Mouse (Mus musculus): ENCODE measurements around the gene Fkbp14.
A peak's percentile ranks its signal among the peaks of the same experiment; 100 is the strongest.

The Fkbp14 gene

DNA sequence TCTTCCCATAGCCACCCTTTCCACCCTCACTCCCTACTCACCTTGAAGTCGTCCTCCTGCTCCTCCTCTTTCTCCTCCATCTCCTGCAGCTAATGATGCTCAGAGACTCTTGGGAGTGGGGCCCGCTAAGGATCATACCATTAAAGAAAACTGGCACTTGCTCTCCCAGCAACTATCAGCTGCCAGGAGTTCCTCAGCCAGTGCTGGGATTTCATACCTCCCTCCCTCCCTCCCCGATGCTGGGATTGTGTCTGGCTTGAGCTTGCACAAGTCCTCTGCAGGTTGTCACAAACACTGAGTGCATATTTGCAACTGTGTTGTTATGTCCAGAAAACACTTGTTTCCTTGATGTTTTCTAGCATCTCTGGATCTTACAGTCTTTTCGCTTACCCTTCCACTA is at the start of gene Fkbp14:
Gene Fkbp14 (minus strand): TSS at position 101 of the 400 bp plus-strand sequence.
- no peak for DNase-seq

DNA sequence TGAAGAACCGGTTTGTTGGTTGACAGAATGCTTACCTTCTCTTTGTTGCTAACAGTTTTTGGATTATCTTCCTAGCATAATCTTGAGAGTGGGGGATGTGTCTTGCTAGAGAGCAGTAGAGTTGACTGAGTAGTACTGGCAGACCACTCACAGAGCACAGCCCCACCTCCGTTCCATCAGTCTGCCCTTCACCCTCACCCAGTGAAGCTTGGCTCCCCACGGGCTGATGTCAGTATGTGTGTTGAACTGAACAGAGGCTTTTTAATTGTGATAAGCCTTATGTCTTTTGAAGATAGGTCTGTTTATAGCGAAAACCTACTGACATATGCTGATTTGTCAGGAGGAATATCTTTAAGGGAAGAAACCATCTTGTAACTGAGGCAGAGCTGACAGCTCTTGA is 46.1 kb upstream of the Fkbp14 start:
- no peak for DNase-seq

DNA sequence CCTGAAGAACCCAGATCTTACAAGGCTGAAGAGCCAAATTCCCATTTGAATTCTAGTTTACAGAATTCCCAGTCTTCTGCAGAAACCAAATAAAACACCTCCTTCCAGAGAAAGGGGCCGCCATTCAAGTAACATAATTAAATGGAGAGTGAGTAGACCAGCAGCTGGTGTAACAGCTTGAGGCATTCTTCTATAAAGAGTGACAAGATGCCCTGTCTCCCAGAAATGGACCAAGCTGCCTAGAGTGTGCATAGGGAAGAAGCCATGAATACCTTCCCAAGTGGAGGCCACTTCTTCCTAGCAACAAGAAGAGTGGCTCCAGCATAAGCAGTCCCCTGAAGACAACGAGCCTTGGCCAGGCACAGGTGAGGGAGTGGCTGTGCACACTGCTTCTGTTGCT is 44.8 kb upstream of the Fkbp14 start:
- DNase-seq = no peak

DNA sequence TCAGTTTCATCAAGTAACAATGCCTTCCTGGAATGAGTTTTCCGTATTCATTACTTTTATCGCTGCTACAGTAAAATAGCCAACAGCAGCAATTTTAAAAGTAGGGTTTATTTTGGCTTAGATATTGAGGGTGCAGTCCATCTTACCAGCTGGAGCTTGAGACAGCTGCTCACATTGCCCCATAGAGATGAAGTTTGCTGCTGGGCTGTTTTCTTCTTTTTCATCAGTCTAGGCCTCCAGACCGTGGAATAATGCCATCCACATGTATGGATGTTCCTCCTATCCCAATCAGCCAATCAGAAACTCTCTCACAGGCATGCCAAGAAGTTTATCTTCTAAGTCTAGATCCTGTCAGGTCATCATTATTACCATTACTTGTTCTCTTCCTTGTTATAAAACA is 42.8 kb upstream of the Fkbp14 start:
- DNase-seq = no peak

DNA sequence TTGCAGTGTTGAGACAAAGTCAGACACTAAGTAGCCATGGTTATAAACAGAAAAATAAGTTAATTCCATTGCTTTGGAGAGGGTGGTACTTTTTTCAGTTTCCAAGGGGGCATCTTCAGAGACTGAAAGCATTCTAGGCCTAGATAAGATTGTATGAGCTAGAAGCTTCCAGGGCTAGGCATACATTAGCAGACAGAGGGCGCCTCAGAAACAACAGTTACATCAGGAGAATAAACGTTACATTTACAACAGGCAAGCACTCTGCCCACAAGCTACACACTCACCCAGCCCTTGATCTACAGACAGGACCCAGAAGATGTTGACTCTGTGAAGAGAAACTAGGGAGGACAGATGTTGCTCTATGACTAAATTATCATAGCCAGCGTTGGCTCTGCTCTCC is 34.4 kb upstream of the Fkbp14 start:
- peak; percentile 21 to 32 for DNase-seq

DNA sequence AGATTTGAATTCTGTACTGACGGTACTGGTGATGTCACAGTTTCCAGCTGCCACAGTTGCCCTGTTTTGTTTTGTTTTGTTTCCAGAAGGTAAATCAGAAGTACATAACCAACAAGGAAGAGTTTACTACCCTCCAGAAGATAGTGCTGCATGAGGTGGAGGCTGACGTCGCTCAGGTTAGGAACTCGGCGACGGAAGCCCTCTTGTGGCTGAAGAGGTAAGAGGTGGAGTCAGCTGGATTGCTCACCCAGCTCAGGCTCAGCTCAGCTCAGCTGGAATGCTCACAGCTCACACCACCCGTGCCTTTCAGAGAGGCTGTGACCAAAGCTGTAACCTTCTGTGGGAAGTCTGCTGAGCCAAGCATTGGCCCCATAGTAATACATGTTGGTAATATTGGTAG is 32.6 kb upstream of the Fkbp14 start:
- DNase-seq = peak; percentile 51 to 76

DNA sequence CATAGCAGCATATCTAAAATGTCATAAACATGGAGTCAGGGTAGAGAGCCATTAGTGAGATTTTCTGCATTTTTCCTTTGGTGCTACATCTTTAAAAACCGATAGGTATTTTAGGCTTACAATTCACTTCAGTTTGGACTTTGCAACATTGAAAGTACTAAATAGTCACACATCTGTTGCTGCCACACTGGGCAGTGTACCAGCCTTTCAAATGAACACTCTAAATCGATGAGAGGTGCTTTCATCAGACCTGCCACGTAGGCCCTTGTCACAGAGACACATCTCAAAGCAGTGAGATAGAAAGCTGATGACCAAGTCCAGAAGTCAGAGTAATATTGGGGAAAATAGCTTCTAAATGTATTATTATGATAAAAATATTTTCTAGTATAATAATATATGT is 31.3 kb upstream of the Fkbp14 start:
- no peak for DNase-seq

DNA sequence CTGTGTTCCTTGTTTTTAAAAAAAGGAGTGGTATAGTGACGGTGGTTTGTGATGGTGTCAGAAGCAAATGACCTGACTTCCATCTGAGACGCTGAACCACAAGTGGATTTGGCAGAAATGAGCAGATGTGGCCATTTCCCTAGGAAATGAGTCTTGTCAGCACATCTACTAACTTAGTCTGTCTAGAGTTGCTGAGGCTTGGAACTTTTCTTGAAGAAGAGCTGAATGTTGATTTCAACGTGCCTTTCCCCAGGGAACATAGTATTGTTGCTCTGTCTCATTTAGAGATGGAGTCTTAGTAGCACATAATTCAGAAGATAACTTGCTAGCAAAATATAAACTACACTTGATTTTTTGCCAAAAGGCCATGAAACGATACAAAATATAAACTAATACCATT is 23.2 kb upstream of the Fkbp14 start:
- no peak for DNase-seq

DNA sequence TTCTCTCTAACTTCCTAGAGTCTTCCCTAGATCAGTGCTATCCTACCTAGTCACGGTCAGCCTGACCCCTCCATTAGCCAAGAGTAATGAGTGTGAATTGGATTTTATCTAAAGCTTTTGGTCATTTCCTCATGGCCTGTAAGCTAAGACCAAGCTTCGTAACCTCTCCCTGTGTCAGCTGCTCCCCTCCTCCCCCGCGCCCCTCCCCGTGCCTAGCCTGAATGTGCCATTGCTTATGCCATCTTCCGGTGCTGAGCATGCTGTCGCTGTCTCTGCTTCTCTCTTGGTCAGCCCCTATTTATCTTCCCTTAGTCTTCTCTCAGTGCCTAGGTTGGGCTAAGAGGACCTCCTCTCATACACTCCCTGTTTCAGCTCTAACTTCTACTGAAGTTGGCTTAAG is 22.4 kb upstream of the Fkbp14 start:
- no peak for DNase-seq

DNA sequence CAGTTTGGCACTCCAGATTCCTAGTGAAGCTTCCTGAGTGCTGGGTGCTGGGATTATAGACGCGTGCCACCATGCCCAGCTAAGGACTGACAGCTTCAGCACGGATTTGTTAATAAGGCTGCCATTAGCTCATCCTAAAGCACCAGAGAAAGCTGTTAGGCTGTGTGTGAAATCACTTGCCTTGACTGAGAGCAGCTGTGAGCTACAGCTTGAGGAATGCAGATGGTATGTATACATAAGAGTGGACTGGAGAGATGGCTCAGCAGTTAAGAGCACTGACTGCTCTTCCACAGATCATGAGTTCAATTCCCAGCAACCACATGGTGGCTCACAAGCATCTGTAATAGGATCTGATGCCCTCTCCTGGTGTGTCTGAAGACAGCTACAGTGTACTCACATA is 20.3 kb upstream of the Fkbp14 start:
- DNase-seq = no peak

DNA sequence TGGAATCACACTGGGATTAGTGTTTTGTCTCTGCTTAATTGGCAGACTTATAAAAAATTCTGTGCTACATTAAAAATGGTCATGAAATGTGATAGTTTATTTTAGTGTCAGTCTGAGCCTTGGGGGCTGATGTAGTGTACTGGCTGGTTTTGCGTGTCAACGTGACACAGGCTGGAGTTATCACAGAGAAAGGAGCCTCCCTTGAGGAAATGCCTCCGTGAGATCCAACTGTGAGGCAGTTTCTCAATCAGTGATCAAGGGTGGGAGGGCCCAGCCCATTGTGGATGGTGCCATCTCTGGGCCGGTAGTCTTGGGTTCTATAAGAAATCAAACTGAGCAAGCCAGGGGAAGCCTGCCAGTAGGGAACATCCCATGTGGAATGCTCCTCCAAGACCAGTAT is 9.1 kb upstream of the Fkbp14 start:
- no peak for DNase-seq

DNA sequence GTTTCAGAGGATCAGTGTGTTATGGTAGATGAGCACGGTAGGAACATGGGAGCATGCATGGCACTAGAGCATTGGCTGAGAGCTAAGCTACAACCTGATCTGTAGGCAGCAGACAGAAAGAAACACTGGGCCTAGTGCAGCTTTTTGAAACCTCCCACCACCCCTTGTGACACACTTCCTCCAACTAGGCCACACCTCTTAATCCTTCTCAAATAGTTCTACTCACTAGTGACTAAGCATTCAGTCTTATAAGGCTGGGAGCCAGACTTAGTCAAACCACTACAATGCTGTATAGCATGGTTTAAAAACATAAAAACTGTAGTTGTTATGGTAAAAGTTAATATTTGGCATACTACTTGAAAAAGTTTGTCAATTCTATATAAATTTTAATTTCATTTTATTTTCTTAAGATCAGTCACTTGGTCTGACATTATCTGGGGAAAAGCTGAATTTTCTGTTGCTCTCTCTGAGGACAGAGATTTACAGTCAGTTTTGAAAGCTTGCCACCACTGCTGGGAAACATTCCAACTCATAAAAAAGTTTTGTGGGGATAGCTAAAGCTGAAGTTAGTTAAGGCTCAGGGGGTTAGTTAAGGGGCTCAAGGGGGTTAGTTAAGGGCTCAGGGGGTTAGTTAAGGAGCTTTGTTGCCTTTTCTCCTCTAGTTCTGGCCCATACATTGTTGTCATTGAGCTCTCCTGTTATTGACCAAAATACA is 7.0 kb upstream of the Fkbp14 start:
- DNase-seq = peak in 1 of 2 experiments; percentile 60

DNA sequence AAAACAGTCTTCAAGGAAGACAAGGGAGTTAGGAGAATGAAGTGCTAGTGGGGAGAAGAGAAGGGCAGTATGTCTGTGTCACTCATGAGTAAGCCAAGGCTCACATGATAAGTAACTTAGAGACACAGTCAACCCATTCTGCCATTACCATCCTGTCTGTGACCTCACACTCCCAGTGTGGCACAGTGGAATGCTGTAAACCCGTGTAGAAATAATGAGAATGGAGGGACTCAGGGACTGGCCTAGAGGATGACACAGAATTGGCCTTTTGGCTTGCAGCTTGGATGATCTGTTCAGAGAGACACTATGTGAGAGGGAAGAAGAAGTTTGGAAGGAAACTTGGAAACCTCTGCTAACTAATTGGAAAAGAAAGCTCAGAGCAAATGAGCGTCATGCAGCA is 5.8 kb upstream of the Fkbp14 start:
- no peak for DNase-seq

DNA sequence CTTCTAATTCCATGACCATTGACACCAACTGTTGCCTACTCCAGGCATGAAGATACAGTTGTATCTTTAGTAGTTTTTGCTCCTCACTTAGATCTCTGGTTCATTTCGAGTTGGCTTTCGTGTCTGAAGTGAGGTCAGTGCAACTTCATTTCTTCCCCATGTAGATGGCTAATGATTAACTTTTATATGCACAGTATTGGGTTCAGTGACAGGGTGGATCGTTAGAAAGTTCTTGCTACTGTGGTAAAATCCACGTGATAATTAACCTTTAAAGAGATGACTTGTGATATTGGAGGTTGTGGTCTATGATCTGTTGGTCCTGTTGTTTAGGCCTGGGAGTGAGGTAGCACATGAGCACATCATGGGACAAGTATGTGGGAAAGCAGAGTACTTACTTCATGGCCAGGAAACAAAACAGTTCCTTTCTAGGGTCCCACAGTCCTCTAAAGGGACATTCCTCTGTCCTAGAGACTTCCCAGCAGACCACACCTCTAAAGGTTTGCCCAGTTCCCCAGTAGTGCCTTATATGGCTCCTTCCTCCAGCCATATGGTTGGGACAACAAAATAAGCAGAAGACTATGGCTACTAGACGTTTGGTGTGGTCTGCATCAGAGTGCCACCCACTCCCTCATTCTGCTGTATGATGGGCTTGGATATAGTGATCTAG is 3.7 kb upstream of the Fkbp14 start:
- no peak for DNase-seq

DNA sequence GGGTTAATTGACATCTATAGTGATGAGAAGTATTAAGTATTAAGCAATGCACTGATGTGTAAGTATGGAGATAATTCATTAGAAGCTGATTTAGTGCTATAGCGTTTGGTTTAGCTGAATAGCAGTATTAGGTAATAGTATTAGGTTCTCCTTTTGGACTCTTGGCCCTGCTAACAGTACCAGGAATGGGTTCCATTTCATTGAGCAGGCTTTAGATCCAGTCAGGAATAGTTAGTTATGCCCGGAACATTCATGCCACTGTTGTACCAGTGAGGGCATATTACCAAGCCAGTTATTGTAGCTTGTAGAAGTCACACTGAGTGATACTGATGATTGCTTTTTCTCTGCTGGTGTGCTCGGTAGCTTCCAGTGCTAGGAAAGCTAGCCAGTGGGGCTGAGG is 603 bp upstream of the Fkbp14 start:
- peak in 1 of 2 experiments; percentile 53 for DNase-seq

DNA sequence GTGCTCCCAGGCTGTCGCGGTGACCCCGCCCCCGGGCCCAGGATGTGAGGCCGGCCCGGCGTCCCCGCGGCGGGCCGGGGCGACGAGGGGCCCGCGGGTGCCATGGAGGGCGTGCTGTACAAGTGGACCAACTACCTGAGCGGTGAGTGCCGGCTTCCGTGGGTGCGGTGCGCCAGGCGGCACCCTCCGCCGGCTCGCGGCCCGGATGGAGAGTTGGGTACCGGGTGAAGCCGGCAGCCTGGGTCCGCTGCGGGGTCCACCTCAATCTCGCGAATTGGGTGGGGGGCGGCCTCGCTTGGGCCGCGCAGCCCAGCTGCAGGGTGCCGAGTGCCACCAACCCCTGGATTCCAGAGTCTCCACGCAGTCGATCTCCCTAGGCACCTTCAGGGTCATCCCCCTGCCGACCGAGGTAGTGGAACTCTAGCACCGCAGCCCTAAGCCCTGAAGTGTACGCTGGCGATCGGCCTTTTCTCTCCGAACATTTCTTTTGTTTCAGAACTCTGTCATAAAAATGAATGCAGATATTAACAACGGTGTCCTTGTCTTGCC is 1.7 kb downstream of the Fkbp14 start:
- no peak for DNase-seq

DNA sequence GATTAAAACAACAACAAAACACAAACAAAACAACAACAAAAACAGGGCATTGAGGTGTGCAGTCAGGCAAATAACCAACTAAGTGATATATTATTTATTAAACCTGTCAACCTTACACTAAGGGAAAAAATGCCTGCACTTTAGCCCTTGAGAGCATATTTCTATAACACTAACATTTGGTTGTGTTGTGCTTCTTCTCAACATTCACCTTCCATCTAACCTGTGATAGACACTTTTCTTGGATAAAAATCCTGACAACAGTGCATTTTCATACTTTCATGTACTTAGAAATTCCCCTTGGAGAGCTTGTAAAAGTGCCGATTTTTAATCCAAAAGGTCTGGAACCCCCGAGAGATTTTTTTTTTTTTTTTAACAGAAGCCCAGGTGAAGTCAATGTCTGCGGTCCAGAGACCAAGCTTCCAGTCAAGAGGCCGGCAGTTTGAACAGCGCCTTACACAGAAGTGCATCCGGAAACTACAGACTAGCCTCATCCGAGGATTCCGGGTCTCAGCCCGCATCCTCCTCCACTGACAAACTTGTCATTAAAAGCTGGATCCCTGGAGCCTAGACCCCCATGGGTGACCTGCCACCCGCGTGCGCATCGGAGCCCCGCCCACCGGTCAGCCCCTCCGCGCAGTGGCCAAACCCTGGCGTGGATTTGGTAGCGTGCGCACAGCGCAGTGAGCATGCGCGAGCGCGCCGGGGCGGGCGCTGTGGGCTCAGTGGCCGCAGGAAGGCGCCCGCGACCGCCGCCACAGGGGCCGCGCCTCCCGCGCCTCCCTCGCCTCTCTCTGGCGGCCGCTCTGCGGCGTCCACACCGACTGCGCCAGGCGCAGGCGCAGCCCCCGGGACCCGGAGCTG is 2.4 kb downstream of the Fkbp14 start, which contains the start of gene Plekha8:
Gene Plekha8 (plus strand): TSS at position 643 of the 861 bp plus-strand sequence.
- peak; percentile 94 to 98 for DNase-seq

DNA sequence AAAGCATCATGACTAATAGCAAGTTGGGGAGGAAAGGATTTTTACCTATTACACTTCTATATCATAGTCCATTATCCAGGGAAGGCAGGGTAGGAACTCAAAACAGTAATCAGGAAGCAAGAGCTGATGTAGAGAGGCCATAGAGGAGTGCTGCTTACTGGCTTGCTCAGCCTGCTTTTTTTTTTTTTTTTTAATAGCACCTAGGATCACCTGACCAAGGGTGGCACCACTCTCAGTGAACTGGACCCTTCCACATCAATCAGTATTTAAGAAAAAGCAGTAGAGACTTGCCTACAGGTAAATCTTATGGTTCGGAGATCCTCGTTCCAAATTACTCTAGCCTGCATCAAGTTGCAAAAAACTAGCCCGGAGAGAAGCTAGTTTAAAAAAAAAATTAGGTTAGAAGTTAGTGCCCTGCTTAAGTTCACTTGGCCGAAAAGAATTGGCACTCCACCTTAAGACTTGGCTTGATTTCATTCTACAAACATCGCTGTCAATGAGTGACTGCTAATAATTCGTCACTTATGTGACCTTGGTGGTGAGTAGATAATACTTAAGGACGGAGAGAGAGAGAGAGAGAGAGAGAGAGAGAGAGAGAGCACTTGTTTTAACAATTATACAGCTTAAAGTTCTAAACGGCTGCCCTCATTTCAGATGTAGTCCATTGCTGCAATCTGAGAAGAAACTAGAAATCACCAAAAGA is 3.2 kb downstream of the Fkbp14 start:
- peak; percentile 40 to 69 for DNase-seq

DNA sequence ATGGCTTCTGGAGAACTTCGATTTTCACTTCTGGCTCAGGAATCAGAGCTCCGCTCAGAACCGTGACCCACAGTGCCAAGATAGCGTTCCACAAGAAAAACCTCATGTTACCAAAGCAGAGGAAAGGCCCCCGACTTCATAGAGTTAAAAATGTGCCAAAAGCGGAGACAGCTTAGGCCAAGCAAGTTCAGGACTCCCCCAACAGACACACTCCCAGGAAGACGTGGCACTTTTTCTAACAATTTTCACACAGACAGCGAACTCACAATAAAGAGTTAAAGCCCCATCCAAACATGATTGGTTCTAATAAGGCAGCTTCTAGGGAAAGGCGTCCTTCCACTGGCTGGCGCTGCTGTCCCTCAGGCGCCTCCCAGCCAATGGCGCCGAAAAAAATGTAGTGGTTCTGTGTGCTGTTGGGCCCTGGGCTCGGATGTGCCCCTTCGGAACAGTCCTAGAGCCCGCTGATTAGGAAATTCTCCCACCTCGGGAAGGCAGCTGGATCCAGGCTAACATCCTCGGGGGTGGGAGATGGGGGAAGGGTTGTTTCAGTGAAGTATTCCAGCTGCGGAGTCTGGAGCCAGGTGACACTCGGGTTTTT is 4.1 kb downstream of the Fkbp14 start:
- DNase-seq = peak; percentile 96 to 97

DNA sequence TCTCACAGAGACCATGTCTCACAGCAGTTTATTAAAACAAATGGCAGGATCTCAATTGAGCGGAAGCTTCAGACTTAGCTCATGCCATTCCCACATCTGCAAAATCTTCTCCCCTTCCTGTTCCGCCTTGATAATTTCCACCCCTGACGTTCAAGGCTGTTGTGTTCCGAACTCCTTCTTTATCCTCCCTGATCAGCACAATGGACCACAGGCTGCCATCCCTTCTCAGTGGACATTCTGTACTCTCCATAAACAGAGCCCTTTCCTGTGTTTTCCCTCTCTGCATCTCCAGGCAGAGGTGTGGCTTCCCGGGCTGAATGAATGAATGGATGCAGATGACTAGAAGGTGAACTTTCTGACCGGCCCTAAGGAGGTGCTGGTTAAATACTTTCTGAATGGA is 5.3 kb downstream of the Fkbp14 start:
- DNase-seq = no peak

DNA sequence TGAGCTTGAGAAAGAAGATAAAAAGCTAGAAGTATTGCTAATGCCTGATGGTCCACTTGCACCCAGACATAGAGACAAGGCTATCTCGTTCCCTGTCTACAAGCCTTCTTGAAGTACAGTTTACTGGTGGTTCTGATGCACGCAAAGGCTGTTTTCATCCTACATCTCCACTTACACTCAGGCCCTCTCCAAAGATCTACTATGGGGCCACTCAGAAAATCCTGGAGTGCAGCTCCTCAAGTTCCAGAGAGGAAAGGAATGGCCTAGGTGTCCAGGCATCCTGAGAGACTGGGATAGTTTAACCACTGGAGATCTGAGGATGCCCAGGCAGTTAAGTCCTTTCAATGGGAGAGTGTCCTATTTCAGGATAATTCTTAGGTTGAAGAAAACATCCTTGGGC is 6.4 kb downstream of the Fkbp14 start:
- DNase-seq = no peak

DNA sequence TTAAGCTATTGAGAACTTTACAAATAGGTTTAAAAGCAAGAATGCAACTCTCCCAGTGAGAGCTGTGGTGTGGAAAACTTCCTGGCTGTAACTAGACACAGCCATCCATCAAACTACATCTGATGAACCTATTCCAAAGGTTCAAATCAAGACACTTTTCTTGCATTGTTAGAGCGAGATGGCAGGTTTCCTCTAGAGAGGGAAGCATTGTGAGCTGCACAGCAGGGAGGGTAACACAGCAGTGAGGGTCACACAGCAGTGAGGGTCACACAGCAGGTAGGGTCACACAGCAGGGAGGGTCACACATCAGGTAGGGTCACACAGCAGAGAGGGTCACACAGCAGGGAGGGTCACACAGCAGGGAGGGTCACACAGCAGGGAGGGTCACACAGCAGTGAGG is 8.9 kb downstream of the Fkbp14 start:
- DNase-seq = no peak
